Mouse (Mus musculus): ENCODE data around the gene Glul.

The Glul gene

GRCm38 (mm10) chr1:153909213-153909962 lies 9.6 kb downstream of the Glul start:
- in situ Hi-C loops (cut with MboI): no loop called here

- in situ Hi-C loops (cut with MboI): no loop called here
Measured at GRCm38 (mm10) chr1:153909963-153910291, 10.2 kb downstream of the Glul start.

DNA sequence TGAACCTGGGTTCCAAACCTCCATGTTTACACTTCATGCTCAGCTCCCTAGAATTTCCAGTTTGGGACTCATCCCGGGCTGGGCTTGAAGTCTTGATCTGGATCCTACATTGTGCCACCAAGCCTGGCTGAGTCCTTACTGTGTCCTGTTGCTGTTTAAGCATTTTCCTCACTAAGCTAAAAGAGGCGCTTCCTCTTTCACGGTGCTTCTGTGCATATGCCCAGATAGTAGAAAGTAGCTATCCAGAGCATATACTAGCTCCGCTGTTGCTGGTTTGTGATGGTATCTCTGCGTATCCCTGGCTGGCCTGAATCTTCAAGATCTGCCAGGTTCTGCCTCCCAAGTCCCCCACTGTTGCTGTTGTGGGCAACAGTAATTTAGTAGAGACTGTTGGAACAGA lies 10.7 kb downstream of the Glul start:
- in situ Hi-C loops (cut with MboI): no loop called here

GRCm38 (mm10) chr1:153911276-153911795 lies 11.6 kb downstream of the Glul start:
- in situ Hi-C loops (cut with MboI): no loop called here

DNA sequence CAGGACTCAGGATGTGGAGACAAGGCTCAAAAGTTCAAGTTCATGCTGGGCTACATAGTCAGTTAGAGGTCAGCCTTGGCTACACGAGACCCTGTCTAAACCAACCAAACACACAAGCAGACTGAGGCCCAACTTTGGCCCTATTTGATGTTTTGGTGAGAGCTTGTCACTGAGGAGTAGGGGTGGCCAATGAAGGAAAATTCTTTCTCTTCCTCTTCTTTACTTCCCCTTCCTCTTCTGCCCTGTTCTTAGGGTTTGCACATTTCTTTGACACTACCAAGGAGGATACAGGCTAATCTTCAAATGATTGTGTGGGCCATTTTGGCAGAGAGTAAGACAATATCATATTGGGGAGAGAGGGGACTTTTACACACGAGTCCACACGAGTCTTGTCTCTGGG lies 14.1 kb downstream of the Glul start:
- in situ Hi-C loops (cut with MboI): no loop called here

DNA sequence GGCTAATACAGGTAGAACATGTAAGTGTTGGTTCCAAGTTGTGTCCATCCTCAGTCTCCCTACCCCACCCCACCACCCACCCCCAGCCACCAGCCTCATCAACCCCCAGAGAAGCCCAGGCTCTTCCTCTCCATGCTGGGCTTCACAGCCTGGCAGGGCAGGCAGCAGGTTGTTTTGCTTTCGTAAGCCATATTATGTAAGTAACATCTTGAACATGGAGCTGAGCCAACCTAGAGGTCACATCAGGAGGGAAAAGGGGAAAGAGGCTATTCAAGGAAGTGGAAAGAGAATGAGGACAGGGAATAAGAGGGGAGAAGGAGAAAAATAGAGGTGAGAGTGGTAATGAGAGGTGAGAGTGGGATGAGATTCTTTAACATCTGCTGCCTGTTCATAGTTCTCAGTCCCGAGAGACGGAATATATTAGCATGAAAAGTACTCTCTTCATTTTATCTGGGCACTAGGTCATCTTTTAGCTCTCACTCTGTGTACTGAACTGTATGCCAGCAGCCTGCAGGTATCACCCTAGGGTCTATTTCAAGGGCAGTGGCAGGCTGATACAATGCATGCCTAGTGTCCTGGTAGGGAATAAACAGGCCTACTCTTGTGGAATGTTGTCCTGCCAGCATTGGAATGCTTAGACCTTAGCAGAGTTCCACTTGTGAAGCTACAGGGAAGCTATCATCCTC lies 18.9 kb downstream of the Glul start:
- in situ Hi-C loops (cut with MboI): no loop called here

GRCm38 (mm10) chr1:153921642-153922041 lies 21.9 kb downstream of the Glul start:
- in situ Hi-C loops (cut with MboI): no loop called here

DNA sequence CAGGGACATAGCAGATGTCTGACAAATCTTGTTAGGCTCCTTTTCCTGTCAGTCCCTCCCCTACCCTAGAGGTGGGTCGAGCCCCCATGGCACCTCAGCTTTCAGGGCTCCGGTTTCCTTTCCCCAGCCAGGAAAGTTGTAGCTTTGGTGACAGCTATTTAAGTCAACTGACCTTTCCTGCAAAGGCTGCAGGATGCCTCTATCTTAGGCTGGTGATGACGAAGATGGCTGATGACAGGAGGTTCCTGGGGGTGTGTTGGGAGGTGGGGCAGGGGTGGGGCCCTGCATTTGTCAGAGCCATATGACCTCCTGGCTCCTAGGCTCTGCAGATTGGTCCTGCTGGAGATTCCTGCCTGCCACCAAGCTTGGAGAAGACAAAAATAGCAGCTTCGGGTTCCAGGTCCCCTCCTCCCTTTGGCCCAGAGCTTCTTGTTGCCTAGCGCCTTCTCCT lies 22.9 kb downstream of the Glul start:
- in situ Hi-C loops (cut with MboI): no loop called here

GRCm38 (mm10) chr1:153924395-153925385 lies 24.9 kb downstream of the Glul start:
- in situ Hi-C loops (cut with MboI): no loop called here

GRCm38 (mm10) chr1:153930431-153930830 lies 30.7 kb downstream of the Glul start:
- in situ Hi-C loops (cut with MboI): no loop called here

DNA sequence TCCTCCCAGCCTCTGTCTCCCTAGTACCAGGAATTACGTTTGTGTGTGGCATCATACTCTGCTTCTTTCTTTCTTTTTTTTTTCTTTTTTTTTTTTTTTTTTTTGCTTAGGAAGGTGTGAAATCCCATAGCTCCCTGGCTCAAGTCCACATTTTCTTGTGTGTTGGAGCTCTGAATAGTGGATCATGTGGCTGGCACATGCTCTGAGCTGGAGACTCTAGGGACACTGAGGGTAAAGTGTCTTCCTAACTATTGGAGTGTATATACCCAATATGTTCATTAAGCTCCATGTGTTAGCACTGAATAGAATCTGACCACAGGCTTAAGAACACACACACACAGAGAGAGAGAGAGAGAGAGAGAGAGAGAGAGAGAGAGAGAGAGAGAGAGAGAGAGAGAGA lies 34.0 kb downstream of the Glul start:
- in situ Hi-C loops (cut with MboI): no loop called here

DNA sequence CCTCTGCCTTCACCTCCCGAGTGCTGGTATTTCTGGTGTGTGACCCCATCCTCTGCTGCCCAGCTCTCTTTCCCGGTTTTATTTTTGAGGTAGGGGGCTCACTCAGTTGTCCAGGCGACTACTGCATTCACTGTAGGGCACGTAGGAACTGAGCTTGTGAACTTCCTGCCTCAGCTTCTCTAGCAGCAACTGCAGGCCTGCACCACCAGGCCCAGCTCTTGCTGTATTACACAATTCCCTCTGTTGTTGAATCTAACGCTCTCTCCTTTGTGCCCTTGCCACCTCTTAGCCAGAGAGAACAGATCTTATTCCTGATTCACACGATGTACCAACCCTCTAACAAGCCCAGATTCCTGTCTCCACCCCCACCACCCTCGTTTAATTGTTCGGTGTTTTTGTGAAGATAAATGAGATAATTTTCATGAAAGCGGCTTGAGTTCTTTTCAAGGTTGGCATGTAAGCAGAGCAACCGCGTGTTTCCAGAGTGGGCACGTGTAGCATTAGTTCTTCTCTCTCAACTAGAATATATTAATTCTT lies 36.2 kb downstream of the Glul start:
- in situ Hi-C loops (cut with MboI): no loop called here

GRCm38 (mm10) chr1:153937025-153937424 lies 37.3 kb downstream of the Glul start:
- in situ Hi-C loops (cut with MboI): no loop called here

- in situ Hi-C loops (cut with MboI): no loop called here
Measured at GRCm38 (mm10) chr1:153940986-153941385, 41.2 kb downstream of the Glul start.

GRCm38 (mm10) chr1:153945181-153945580 lies 45.4 kb downstream of the Glul start:
- in situ Hi-C loops (cut with MboI): no loop called here

DNA sequence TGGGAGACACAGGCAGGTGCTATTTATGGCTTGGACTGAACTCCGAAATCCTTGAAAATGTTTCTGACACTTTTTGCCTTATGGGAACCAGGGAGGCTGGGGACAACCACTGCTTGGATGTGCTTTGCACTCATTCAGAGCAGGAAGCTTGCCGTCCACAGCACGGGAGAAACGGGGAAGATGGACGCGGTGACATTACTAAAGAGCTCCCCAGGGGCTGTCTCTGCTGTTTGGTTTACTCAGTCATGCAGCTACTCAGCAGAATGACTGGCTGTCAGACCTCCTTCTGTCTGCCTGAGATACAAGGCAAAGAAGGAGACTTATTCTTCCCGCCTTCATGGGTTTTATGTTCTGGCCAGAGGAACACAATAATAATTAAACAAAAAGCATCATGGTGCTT lies 47.2 kb downstream of the Glul start:
- in situ Hi-C loops (cut with MboI): no loop called here

DNA sequence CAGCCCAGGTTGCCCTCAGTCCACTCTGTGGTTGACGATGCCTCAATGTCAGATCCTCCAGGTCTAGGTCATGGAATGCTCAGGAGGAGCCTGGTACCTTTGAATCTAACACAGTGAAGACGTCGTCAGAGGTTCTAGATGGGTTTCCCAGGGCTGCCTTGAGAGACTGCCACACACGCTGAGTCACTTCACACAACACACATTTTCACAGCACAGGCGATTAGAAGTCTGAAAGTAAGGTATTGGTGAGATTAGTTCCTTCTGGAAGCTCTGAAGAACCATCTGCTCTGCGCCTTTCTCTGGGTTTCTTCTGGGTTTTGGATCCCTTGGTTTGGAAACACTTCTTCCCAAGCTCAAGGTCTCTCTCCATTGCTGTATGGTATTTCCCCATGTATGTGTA lies 48.1 kb downstream of the Glul start:
- in situ Hi-C loops (cut with MboI): no loop called here

GRCm38 (mm10) chr1:153953232-153953631 lies 53.5 kb downstream of the Glul start:
- in situ Hi-C loops (cut with MboI): no loop called here

DNA sequence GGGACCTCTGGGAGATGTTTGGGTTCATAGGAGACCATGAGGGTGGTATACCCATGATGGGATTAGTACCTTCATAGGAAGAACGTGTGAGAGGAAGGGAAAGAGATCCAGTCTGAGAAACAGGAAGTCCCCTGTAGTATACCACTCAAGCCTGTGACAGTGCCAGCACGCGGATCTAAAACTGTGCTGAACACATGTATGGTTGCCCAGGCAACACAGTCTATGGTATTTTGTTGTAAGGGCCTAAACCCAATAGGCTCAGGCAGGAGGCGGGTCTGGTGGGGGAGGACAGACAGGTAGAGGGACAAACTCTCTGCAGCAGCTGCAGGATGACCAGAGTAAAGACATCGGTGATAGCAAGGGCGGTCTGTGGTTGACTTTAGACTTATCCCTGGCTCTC lies 54.1 kb downstream of the Glul start:
- in situ Hi-C loops (cut with MboI): no loop called here

- in situ Hi-C loops (cut with MboI): no loop called here
Measured at GRCm38 (mm10) chr1:153957850-153958249, 58.1 kb downstream of the Glul start.

Data from mature B cell (primary cell).